ENCODE assay signal across 12 mouse cellular contexts in genomic region chr17:8652681-8653262, GRCm38 (mm10).
DNase-seq lines count a peak whose midpoint lies in the region; ATAC-seq and TF ChIP-seq lines count a peak whose summit lies in the region.
"Had no signal": no experiment of that assay in that cellular context is flagged by ENCODE, and none has a peak within 500 bp of the region (broad histone marks: within the 10 kb centered on the region; RNA-seq: fewer than 3 reads in every experiment).

No protein-coding gene starts in this region.

- H3K9me3 ChIP-seq in kidney, embryonic 14.5 days (ENCODE audit: control insufficient read depth, low read length), result no peaks in the 10 kb centered on the region
- H3K9me3 ChIP-seq: embryonic facial prominence, embryonic 13.5 days; heart, embryonic 15.5 days had no signal

- no peaks in the 10 kb centered on the region for H3K27me3 ChIP-seq in kidney, embryonic 14.5 days (ENCODE audit: control insufficient read depth, insufficient read depth, low read length)
- H3K27me3 ChIP-seq: embryonic facial prominence, embryonic 13.5 days; heart, embryonic 15.5 days had no signal

- H3K4me3 ChIP-seq in layer of hippocampus, adult 2 months, result no peak overlapping the region
- no peak overlapping the region for H3K4me3 ChIP-seq in kidney, embryonic 14.5 days (ENCODE audit: low read length)
- H3K4me3 ChIP-seq: embryonic facial prominence, embryonic 13.5 days; heart, embryonic 15.5 days had no signal

- peak; percentile 41 for DNase-seq in cerebellum, adult 11-12 months
- no peak for DNase-seq in cerebellum, adult 8-10 months
- peak; percentile 29 for DNase-seq in urinary bladder, postnatal 14 days (ENCODE audit: low spot score)
- DNase-seq in urinary bladder, adult 2 months (ENCODE audit: low spot score), result no peak
- peak; percentile 30 to 37 for DNase-seq in layer of hippocampus, adult 2 months (ENCODE audit: low spot score in 2 of 2)
- no peak for DNase-seq in thymus, postnatal 0 days (ENCODE audit: low spot score)
- no peak for DNase-seq in T-cell, adult 2 months (ENCODE audit: low spot score)
- DNase-seq: B cell, adult 2 months; retina, postnatal 1 day had no signal

- H3K36me3 ChIP-seq in kidney, embryonic 14.5 days (ENCODE audit: control insufficient read depth, insufficient read depth, low read length), result no peaks in the 10 kb centered on the region
- H3K36me3 ChIP-seq: embryonic facial prominence, embryonic 13.5 days; heart, embryonic 15.5 days had no signal

- no peak overlapping the region for H3K9ac ChIP-seq in kidney, embryonic 14.5 days (ENCODE audit: low read depth, low read length)
- H3K9ac ChIP-seq: embryonic facial prominence, embryonic 13.5 days; heart, embryonic 15.5 days had no signal

- H3K27ac ChIP-seq in layer of hippocampus, adult 2 months, result peak overlapping the region; percentile 67
- no peak overlapping the region for H3K27ac ChIP-seq in kidney, embryonic 14.5 days (ENCODE audit: low read depth, low read length)
- H3K27ac ChIP-seq: embryonic facial prominence, embryonic 13.5 days; heart, embryonic 15.5 days had no signal

- TF ChIP-seq CTCF in layer of hippocampus, adult 2 months (conservative IDR thresholded peaks at IDR 0.05), result no peak

- no peaks in the 10 kb centered on the region for H3K4me1 ChIP-seq in kidney, embryonic 14.5 days (ENCODE audit: control insufficient read depth, insufficient read depth, low read length)
- H3K4me1 ChIP-seq: embryonic facial prominence, embryonic 13.5 days; heart, embryonic 15.5 days had no signal

- ATAC-seq in kidney, embryonic 14.5 days (ENCODE audit: low FRiP score, low TSS enrichment), result no peak

- WGBS in kidney, embryonic 14.5 days, result 93% methylated on average over 3 of the region's 3 CpGs

- no peak overlapping the region for H3K4me2 ChIP-seq in kidney, embryonic 14.5 days (replicated peaks; ENCODE audit: low read depth, low read length)
- H3K4me2 ChIP-seq: embryonic facial prominence, embryonic 13.5 days; heart, embryonic 15.5 days had no signal

Comparison
In these comparisons a context has a peak if more than half of its experiments do, and no peak if none do; other contexts are left out.
1. DNase-seq: peak in cerebellum, adult 11-12 months (single experiment), urinary bladder, postnatal 14 days (single experiment) and layer of hippocampus, adult 2 months (2 of 2); none in cerebellum, adult 8-10 months (single experiment), urinary bladder, adult 2 months (single experiment), thymus, postnatal 0 days (single experiment) and T-cell, adult 2 months (single experiment).